Mouse (Mus musculus): Measurements from ENCODE around the gene Canx.

DNA sequence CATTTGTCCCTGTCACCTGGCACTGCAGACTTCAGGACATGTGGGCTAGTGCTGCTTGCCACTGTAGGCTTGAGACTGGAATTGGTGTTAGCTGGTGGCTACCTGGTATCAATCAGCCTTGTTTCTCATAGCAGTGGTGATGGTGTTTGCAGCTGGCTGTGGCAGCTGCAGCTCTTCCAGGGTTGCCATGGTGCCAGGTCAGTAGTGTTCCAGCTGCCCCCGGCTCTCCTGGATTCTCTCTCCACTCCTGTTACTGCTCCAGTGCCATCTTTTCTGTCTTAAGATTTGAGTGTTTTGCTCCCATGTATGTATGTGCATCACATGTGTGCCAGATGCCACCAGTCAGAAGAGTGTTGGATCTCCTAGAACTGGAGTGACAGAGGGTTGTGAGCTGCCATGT lies 72.1 kb downstream of the Canx start:
- TF ChIP-seq CTCF (IDR thresholded peaks at IDR 0.05; ENCODE audit: borderline replicate concordance, insufficient read depth, low read depth, low read length) (no peak), POLR2A (IDR thresholded peaks at IDR 0.05; ENCODE audit: borderline replicate concordance, insufficient read depth, low read length) (no peak)
